Mouse (Mus musculus): ENCODE data around the gene Klf12.

The Klf12 gene

DNA sequence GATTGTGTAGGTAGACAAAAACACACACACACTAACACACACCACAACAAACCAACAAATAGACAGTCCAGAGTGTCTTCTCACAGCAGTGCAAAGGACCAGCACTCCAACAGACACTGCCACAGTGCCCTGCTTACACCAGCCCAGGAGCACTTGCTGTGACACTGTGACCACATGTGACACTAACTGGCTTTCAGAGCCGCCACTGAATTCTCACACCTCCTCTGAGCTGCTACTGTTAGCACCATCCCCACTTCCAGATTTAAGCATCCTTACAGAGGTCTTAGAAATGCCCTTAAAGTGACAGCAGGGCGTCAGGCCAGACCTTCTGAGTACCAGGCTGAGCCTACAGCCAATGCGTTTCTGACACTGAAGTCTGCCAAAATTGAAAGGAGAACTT is 48.7 kb downstream of the Klf12 start:
- DNase-seq (ENCODE audit: low read depth, low spot score): no peak

DNA sequence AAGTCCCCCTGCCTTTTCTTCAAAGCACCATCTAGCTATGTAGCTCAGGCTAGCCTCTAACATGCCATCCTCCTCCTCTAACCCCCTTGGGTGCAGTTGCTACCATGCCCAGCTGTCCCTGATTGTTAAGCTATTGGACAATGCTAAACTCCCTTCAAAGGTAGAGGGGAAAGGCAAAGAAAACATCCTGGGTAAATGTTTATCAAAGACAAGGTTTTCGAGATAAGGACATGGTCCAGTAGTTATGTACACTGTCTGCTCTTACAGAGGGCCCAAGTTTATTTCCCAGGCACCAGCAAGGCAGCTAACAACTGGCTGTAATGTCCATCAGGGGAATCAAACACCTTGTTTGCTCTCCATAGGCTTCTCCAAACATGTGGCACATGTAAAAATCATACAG is 53.1 kb downstream of the Klf12 start:
- DNase-seq (ENCODE audit: low read depth, low spot score): no peak

DNA sequence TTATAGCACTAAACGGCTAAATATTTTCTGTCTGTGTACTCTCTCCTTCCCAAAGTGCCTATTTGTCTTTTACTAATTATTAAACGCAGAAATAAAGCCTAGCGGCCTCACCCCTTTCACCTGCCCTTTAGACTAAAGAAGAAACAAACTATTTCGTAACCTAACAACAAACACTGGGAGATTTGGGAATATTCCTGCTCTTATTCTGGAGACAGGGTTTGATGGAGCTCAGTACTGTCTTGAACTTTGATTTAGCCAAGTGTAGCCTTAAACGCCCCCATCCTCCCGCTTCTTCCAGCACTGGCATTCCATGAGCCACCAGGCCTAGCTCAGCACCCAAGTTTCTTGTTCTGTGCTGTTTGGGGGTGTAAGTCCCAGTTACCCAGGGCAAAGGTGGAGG is 56.4 kb downstream of the Klf12 start:
- no peak for DNase-seq (ENCODE audit: low read depth, low spot score)

- DNase-seq (ENCODE audit: low read depth, low spot score): no peak
Observed at GRCm38 (mm10) chr14:100227717-100228116, 56.8 kb downstream of the Klf12 start.

- peak; percentile 54 for DNase-seq (ENCODE audit: low read depth, low spot score)
Observed at GRCm38 (mm10) chr14:100224151-100224550, 60.3 kb downstream of the Klf12 start.

GRCm38 (mm10) chr14:100222260-100222659 is 62.2 kb downstream of the Klf12 start:
- no peak for DNase-seq (ENCODE audit: low read depth, low spot score)

DNA sequence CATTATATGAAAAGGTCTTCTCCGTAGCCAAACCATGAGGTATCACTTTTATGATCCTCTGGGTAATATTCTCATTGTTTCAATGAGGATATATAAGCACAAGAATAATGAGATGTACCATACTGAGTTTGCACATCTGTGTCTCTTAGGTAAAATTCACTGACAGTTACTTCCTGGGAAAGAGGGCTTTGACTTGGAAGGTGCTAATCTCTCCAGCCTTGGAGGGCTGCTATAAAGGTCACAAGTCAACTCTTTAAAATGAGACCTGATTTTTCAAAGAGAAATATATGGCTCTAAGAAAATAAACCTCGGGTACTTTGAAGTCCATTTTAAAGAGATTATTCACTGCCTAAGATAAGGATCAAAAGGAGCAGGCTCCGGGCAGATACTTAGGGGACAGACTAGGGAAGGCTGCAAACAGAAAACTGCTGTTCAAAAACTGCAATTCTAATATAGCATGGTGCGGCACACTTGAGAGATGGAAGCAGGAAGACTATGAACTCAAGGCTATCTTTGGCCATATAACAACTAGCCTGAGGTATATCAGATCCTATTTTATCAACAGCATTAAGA is 69.2 kb downstream of the Klf12 start:
- no peak for DNase-seq (ENCODE audit: low read depth, low spot score)

GRCm38 (mm10) chr14:100213066-100213465 is 71.4 kb downstream of the Klf12 start:
- DNase-seq (ENCODE audit: low read depth, low spot score): peak; percentile 83

DNA sequence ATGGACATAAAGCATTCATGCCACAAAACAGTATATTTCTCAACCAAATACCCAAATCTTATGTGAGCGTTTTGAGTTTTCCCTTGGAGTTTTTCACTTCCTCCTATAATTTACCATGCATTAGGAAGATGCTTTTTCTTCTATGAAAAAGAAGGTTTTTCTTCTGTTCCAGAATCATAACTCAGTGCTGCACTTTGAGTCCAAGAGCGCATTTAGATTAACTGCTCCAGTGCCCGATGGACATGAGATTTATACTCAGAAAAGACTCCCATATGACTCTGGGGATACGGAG is 72.7 kb downstream of the Klf12 start:
- DNase-seq (ENCODE audit: low read depth, low spot score): no peak

GRCm38 (mm10) chr14:100211036-100211825 is 73.2 kb downstream of the Klf12 start:
- DNase-seq (ENCODE audit: low read depth, low spot score): peak; percentile 96

GRCm38 (mm10) chr14:100209814-100210419 is 74.6 kb downstream of the Klf12 start:
- DNase-seq (ENCODE audit: low read depth, low spot score): peak; percentile 57

DNA sequence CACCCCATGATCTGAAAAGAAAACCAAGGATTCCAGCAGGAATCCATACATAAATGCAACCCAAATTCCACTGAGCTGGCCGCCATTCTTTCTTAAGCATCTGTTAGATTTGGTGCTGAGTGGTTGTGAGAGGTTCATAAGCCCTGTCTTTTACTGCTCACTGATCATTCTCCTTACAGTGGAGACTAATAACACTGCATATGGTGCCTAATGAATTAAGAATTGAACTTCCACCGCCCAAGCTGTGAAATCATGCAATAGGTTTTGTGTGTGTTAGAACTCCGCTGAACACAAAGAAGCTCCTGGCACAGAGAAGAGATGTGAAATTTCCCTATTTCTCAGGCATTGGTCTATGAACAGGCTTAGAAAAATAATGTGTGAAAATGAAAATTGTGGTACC is 77.4 kb downstream of the Klf12 start:
- DNase-seq (ENCODE audit: low read depth, low spot score): no peak

- no peak for DNase-seq (ENCODE audit: low read depth, low spot score)
Observed at GRCm38 (mm10) chr14:100206207-100206606, 78.3 kb downstream of the Klf12 start.

GRCm38 (mm10) chr14:100200058-100200688 is 84.3 kb downstream of the Klf12 start:
- DNase-seq (ENCODE audit: low read depth, low spot score): no peak

DNA sequence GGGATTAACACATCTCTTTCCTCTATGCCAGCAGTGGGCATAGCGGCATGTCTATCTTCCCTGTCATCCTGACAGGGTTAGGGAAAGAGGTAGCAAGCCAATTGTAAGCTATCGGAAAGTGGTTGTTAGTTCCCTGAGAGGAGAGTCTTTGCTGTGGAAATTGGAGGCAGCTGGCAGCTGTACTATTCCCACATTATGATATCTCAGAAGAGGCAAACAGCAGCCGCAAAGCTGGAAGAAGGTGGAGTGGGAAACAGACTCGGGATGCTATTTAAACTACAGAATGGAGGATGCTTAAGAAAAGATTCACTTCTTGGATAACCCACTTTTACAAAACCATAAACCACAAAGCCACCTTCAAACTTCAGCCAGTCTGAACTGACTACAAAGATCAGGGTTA is 85.8 kb downstream of the Klf12 start:
- DNase-seq (ENCODE audit: low read depth, low spot score): peak; percentile 43

DNA sequence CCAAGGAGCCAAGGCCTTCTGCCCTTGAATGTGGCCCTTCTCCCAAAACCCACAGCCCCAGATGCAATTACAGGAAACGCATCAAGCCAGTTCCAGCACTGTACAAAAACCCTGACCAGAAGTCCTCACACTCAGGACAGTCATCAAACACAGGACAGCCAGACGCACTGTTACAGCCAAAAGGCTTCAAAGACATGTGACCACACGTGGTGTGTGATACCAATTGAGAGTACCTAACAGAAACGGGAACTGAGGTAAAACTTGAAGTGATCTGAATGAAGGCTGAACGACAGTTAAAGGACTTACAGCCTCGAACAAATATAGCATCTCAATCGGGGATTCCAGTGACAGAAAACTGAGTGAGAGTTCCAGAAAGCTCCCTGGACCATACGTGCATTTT is 87.3 kb downstream of the Klf12 start:
- DNase-seq (ENCODE audit: low read depth, low spot score): no peak

DNA sequence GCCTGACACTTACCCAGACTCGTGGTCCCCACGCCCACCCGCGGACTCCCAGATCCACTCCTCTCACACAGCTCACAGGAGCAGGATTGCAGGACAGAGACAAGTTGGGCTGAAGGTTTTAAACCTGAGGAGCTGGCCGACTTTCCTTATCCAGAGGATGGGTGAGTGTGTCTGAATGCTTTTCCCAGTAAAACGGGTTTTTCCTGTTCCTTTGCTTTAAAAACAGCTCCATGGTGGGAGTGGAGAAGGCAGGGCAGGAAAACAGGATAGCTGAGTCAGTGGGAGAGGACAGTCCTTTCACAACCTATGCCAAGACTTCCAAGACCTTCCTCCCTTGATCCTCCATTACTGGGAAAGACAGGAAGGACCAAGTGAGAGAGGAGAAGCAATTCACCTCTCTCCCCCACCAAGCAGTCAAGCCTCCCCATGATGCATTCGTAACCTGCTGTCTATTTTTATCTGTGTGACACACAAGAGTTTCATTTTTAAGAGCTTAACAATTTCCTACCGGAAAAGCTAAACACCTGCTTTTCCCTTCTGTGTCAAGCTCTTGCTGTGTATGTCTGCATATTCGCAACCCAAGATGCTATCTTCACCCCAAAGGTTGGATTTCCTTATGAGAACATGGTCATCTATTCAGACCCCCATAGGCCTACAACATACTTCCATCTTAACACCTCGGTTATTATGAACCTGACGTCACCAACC is 94.8 kb downstream of the Klf12 start:
- DNase-seq (ENCODE audit: low read depth, low spot score): peak; percentile 62

- DNase-seq (ENCODE audit: low read depth, low spot score): no peak
Observed at GRCm38 (mm10) chr14:100187372-100187771, 97.1 kb downstream of the Klf12 start.

DNA sequence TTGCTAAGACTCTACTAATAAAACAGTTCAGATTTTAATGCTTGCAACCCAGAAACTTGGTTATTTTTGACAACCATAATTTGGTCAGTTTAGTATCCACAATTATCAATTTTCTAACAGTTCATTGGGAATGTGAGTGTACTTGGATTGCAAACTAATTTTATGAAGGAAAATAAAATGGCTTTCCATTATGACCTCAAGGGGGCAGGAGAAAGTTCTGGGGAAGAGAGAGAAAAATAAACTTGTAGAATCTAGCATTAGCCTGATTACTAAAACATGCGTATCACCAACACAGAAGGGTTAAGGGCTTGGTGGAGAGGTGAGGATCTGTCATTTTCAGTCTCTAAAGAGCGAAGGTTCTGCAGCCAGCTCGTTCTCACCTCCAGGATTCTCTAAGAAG is 106.7 kb downstream of the Klf12 start:
- DNase-seq (ENCODE audit: low read depth, low spot score): no peak

- no peak for DNase-seq (ENCODE audit: low read depth, low spot score)
Observed at GRCm38 (mm10) chr14:100165075-100165474, 119.4 kb downstream of the Klf12 start.

DNA sequence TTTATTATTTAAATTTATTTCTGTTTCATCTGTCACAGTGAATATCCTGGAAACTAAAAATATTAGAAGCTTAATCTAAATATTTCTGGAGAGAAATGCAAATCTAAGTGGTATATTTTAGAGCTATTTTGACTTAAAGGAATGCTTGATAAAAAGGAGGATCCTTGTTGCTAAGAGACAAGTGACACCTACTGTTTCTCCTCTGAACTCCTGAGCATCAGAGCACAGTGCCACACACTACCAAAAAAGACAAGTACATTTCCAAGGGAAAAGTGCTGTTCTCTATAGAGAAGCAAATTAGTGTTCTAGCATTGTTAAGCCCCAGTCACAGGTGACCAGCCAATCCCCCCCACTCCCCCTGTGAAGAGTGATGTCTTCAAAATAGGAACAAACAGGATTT is 127.8 kb downstream of the Klf12 start:
- peak; percentile 51 for DNase-seq (ENCODE audit: low read depth, low spot score)

DNA sequence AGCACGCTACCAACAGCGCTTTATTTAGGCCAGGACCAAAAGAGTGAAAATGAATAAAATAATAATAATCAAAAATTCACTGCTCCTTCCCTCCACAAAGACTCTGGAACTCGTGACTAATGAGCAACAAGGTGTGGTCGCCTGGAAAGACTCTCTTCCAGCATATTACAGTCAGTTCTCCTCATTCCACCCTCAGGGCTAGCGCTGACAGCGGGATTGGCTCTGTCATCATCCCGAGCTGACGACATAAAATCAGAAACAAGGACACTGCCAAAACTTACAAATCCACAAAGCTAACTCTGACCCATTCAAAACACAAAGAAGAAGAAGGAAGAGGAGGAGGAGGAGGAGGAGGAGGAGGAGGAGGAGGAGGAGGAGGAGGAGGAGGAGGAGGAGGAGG is 136.8 kb downstream of the Klf12 start:
- DNase-seq (ENCODE audit: low read depth, low spot score): no peak
